Mouse (Mus musculus) cortical plate, adult 2 months (tissue): Measurements from ENCODE around the gene Gm2a.

Experiments used
- CTCF ChIP-seq: fragments of 200-500 bp; IDR thresholded peaks from 2 replicates; pipeline ENCODE4 v1.5.1; 2011; ENCODE audit warnings: mild to moderate bottlenecking, control low read depth, low read length; ENCODE audit not compliant: insufficient read depth; ENCODE audit errors: extremely low read depth
- POLR2A ChIP-seq: fragments of 200-500 bp; IDR thresholded peaks from 2 replicates; pipeline ENCODE4 v1.6.1; 2011; ENCODE audit warnings: mild to moderate bottlenecking, low read length, control low read depth; ENCODE audit not compliant: insufficient read depth; ENCODE audit errors: extremely low read depth

GRCm38 (mm10) chr11:55072467-55072866, 25.4 kb upstream of the Gm2a start:
- TF ChIP-seq CTCF (no peak), POLR2A (no peak)
